In genomic region chr11:96997380-96997956, GRCm38 (mm10) we compare ENCODE assay signal across 9 mouse cellular contexts. TPM values are rescaled to one million over a fixed set of nuclear protein-coding genes. Genes with fewer than 3 reads are reported as not detected.
DNase-seq lines count a peak whose midpoint lies in the region; ATAC-seq and TF ChIP-seq lines count a peak whose summit lies in the region.
"Had no signal": no experiment of that assay in that cellular context is flagged by ENCODE, and none has a peak within 500 bp of the region (broad histone marks: within the 10 kb centered on the region; RNA-seq: fewer than 3 reads in every experiment).

No protein-coding gene starts in this region.

- H3K27ac ChIP-seq in ES-E14 (ENCODE audit: insufficient read depth, low read depth, low read length, poor library complexity, severe bottlenecking): no peak overlapping the region
- H3K27ac ChIP-seq in forebrain, embryonic 11.5 days (ENCODE audit: low read depth, low read length): peak overlapping the region; percentile 50; the same call in 1 of the 2 replicates
- H3K27ac ChIP-seq in hindbrain, embryonic 12.5 days: peak overlapping the region; percentile 23; the same call in 1 of the 2 replicates
- no peak overlapping the region for H3K27ac ChIP-seq in limb, embryonic 14.5 days (replicated peaks; ENCODE audit: low read depth, low read length)
- H3K27ac ChIP-seq in neural tube, embryonic 14.5 days (ENCODE audit: low read depth, low read length): no peak overlapping the region

- no peak for TF ChIP-seq POLR2A in limb, embryonic 14.5 days (IDR thresholded peaks at IDR 0.05; ENCODE audit: borderline replicate concordance, extremely low read depth, insufficient read depth, insufficient read length)

- H3K4me2 ChIP-seq in forebrain, embryonic 11.5 days (ENCODE audit: low read depth, low read length, severe bottlenecking): peak overlapping the region; percentile 63
- H3K4me2 ChIP-seq in hindbrain, embryonic 12.5 days (replicated peaks): peak overlapping the region; percentile 65
- H3K4me2 ChIP-seq in limb, embryonic 14.5 days (replicated peaks; ENCODE audit: low read depth, low read length, severe bottlenecking): peak overlapping the region; percentile 53
- H3K4me2 ChIP-seq in neural tube, embryonic 14.5 days (ENCODE audit: low read depth, low read length): peak overlapping the region; percentile 49

- peak; percentile 79 for ATAC-seq in forebrain, embryonic 11.5 days (replicated peaks; ENCODE audit: low FRiP score)
- peak; percentile 32; the same call in 1 of the 2 replicates for ATAC-seq in hindbrain, embryonic 12.5 days (ENCODE audit: low FRiP score)
- ATAC-seq in limb, embryonic 14.5 days (ENCODE audit: low FRiP score, low read depth): 0 out of 2 replicates have a peak, but pooled peaks have one; percentile 37
- ATAC-seq in neural tube, embryonic 14.5 days (ENCODE audit: low read depth): no peak

- in situ Hi-C loops in ES-E14 (cut with MboI; ENCODE audit: low sequenced_read_pairs in 2 of 2, unreplicated experiment in 2 of 2): no loop called here

- H3K36me3 ChIP-seq in ES-E14 (ENCODE audit: control insufficient read depth, insufficient read depth, low read length, poor library complexity, severe bottlenecking): no peaks in the 10 kb centered on the region
- H3K36me3 ChIP-seq in forebrain, embryonic 11.5 days (ENCODE audit: control insufficient read depth, insufficient read depth, low read length): no peaks in the 10 kb centered on the region
- no peaks in the 10 kb centered on the region for H3K36me3 ChIP-seq in hindbrain, embryonic 12.5 days
- H3K36me3 ChIP-seq in limb, embryonic 14.5 days (ENCODE audit: control insufficient read depth, insufficient read depth, low read length): no peaks in the 10 kb centered on the region
- H3K36me3 ChIP-seq in neural tube, embryonic 14.5 days (ENCODE audit: control insufficient read depth, insufficient read depth, low read length): no peaks in the 10 kb centered on the region

- WGBS in forebrain, embryonic 11.5 days: 1% methylated on average over 27 of the region's 30 CpGs
- 3% methylated on average over 30 of the region's 30 CpGs for WGBS in hindbrain, embryonic 12.5 days
- 4% methylated on average over 19 of the region's 30 CpGs for WGBS in limb, embryonic 14.5 days
- 3% methylated on average over 30 of the region's 30 CpGs for WGBS in neural tube, embryonic 14.5 days

- DNase-seq in adrenal gland, adult 2 months: peak; percentile 44
- DNase-seq in adrenal gland, postnatal 4 days (ENCODE audit: low spot score in 2 of 2): no peak
- no peak for DNase-seq in ES-E14 (ENCODE audit: low read depth, low spot score)
- DNase-seq in forebrain, embryonic 11.5 days (ENCODE audit: low spot score): peak; percentile 83
- no peak for DNase-seq in limb, embryonic 14.5 days (ENCODE audit: low spot score)
- no peak for DNase-seq in thymus, postnatal 25 days

- peaks cover 6 to 16% of the 10 kb centered on the region in 2 experiments for H3K4me1 ChIP-seq in ES-E14 (ENCODE audit: control insufficient read depth in 2 of 2, insufficient read depth in 2 of 2, low read length in 2 of 2, poor library complexity in 1 of 2)
- H3K4me1 ChIP-seq in forebrain, embryonic 11.5 days (replicated peaks; ENCODE audit: control insufficient read depth, insufficient read depth, low read length): peaks cover 24% of the 10 kb centered on the region
- H3K4me1 ChIP-seq in hindbrain, embryonic 12.5 days: peaks cover 19% of the 10 kb centered on the region
- H3K4me1 ChIP-seq in limb, embryonic 14.5 days (ENCODE audit: control insufficient read depth, insufficient read depth, low read length): peaks cover 11% of the 10 kb centered on the region
- H3K4me1 ChIP-seq in neural tube, embryonic 14.5 days (ENCODE audit: control insufficient read depth, insufficient read depth, low read length): peaks cover 7% of the 10 kb centered on the region

- peak overlapping the region; percentile 39 to 53 for H3K4me3 ChIP-seq in ES-E14 (ENCODE audit: insufficient read depth in 1 of 2, low read depth in 1 of 2, low read length in 2 of 2, poor library complexity in 1 of 2, severe bottlenecking in 1 of 2)
- H3K4me3 ChIP-seq in forebrain, embryonic 11.5 days (ENCODE audit: low read depth, low read length): peak overlapping the region; percentile 25
- H3K4me3 ChIP-seq in hindbrain, embryonic 12.5 days: peak overlapping the region; percentile 34
- H3K4me3 ChIP-seq in limb, embryonic 14.5 days (replicated peaks; ENCODE audit: low read length): peak overlapping the region; percentile 27
- peak overlapping the region; percentile 25 for H3K4me3 ChIP-seq in neural tube, embryonic 14.5 days (ENCODE audit: low read depth, low read length)

- H3K9me3 ChIP-seq in ES-E14 (ENCODE audit: control insufficient read depth, insufficient read depth, low read depth, low read length): no peaks in the 10 kb centered on the region
- H3K9me3 ChIP-seq in forebrain, embryonic 11.5 days (ENCODE audit: control insufficient read depth, low read length): no peaks in the 10 kb centered on the region
- H3K9me3 ChIP-seq in hindbrain, embryonic 12.5 days (replicated peaks): no peaks in the 10 kb centered on the region
- H3K9me3 ChIP-seq in limb, embryonic 14.5 days (ENCODE audit: control insufficient read depth, low read length): no peaks in the 10 kb centered on the region
- no peaks in the 10 kb centered on the region for H3K9me3 ChIP-seq in neural tube, embryonic 14.5 days (ENCODE audit: control insufficient read depth, low read length)

- peak overlapping the region; percentile 53 for H3K9ac ChIP-seq in ES-E14 (ENCODE audit: insufficient read depth, low read depth, low read length, poor library complexity, severe bottlenecking)
- peak overlapping the region; percentile 70 for H3K9ac ChIP-seq in forebrain, embryonic 11.5 days (ENCODE audit: low read length)
- H3K9ac ChIP-seq in hindbrain, embryonic 12.5 days: peak overlapping the region; percentile 61
- peak overlapping the region; percentile 59 for H3K9ac ChIP-seq in limb, embryonic 14.5 days (ENCODE audit: low read depth, low read length, severe bottlenecking)
- peak overlapping the region; percentile 50 for H3K9ac ChIP-seq in neural tube, embryonic 14.5 days (replicated peaks; ENCODE audit: low read depth, low read length)

- H3K27me3 ChIP-seq in forebrain, embryonic 11.5 days (ENCODE audit: control insufficient read depth, insufficient read depth, low read length): no peaks in the 10 kb centered on the region; the same call in 1 of the 2 replicates
- peaks cover 42% of the 10 kb centered on the region for H3K27me3 ChIP-seq in hindbrain, embryonic 12.5 days
- peaks cover 3% of the 10 kb centered on the region; the same call in 1 of the 2 replicates for H3K27me3 ChIP-seq in limb, embryonic 14.5 days (ENCODE audit: control insufficient read depth, insufficient read depth, low read length)
- H3K27me3 ChIP-seq in neural tube, embryonic 14.5 days (ENCODE audit: control insufficient read depth, insufficient read depth, low read length): no peaks in the 10 kb centered on the region

RNA-seq across cellular contexts. Expression of gene Sp2, which starts 14.7 kb away (rescaled TPM):
- total RNA-seq in adrenal gland, adult 2 months (2021): 10 to 100 TPM; 15.4 to 18.6 TPM
- 15.2 and 19.3 TPM in 2 replicates for polyA plus RNA-seq in adrenal gland, adult 2 months (2012; rRNA removed)
- total RNA-seq in adrenal gland, postnatal 4 days (2021): 10 to 100 TPM; 23.3 to 26.0 TPM
- total RNA-seq in ES-E14 (2012; rRNA removed): 4.5 and 5.4 TPM in 2 replicates
- polyA plus RNA-seq in forebrain, embryonic 11.5 days (2014; fragmentation: Nextera tagmentation; extraction: Ambion mirVana): 30.9 and 31.0 TPM in 2 replicates
- 19.0 and 20.8 TPM in 2 replicates for polyA plus RNA-seq in hindbrain, embryonic 12.5 days (2016; fragmentation: Nextera tagmentation; extraction: Ambion mirVana)
- polyA plus RNA-seq in limb, embryonic 14.5 days (2012; rRNA removed): 16.0 and 22.3 TPM in 2 replicates
- polyA plus RNA-seq in limb, embryonic 14.5 days (2014; fragmentation: Nextera tagmentation; extraction: Ambion mirVana): 17.1 and 18.7 TPM in 2 replicates
- polyA plus RNA-seq in neural tube, embryonic 14.5 days (2014; fragmentation: Nextera tagmentation; extraction: Ambion mirVana): 14.7 and 17.8 TPM in 2 replicates

RNA-seq across cellular contexts. Expression of gene Sp6, which starts 15.7 kb away (rescaled TPM):
- total RNA-seq in adrenal gland, adult 2 months (2021): under 1 TPM; 0.09 to 0.24 TPM
- polyA plus RNA-seq in adrenal gland, adult 2 months (2012; rRNA removed): 0.10 and 0.31 TPM in 2 replicates
- under 1 TPM; 0.42 TPM for total RNA-seq in adrenal gland, postnatal 4 days (2021)
- total RNA-seq in ES-E14 (2012; rRNA removed): 3.2 and 5.0 TPM in 2 replicates
- 0.17 TPM in 1 of 2 replicates, not detected in the other for polyA plus RNA-seq in forebrain, embryonic 11.5 days (2014; fragmentation: Nextera tagmentation; extraction: Ambion mirVana)
- polyA plus RNA-seq in hindbrain, embryonic 12.5 days (2016; fragmentation: Nextera tagmentation; extraction: Ambion mirVana): 0.26 and 0.46 TPM in 2 replicates
- 4.8 and 5.6 TPM in 2 replicates for polyA plus RNA-seq in limb, embryonic 14.5 days (2012; rRNA removed)
- 3.9 and 4.5 TPM in 2 replicates for polyA plus RNA-seq in limb, embryonic 14.5 days (2014; fragmentation: Nextera tagmentation; extraction: Ambion mirVana)
- polyA plus RNA-seq in neural tube, embryonic 14.5 days (2014; fragmentation: Nextera tagmentation; extraction: Ambion mirVana): 0.09 TPM in 1 of 2 replicates, not detected in the other
- total RNA-seq: neutrophil, adult 5-6 weeks had no signal

RNA-seq across cellular contexts. Expression of gene Scrn2, which starts 32.3 kb away (rescaled TPM):
- 10 to 100 TPM; 13.3 to 25.0 TPM for total RNA-seq in adrenal gland, adult 2 months (2021)
- 27.6 and 28.6 TPM in 2 replicates for polyA plus RNA-seq in adrenal gland, adult 2 months (2012; rRNA removed)
- 10 to 100 TPM; 28.8 to 29.7 TPM for total RNA-seq in adrenal gland, postnatal 4 days (2021)
- 16.5 and 22.2 TPM in 2 replicates for total RNA-seq in ES-E14 (2012; rRNA removed)
- 31.2 and 31.6 TPM in 2 replicates for polyA plus RNA-seq in forebrain, embryonic 11.5 days (2014; fragmentation: Nextera tagmentation; extraction: Ambion mirVana)
- 21.2 and 23.9 TPM in 2 replicates for polyA plus RNA-seq in hindbrain, embryonic 12.5 days (2016; fragmentation: Nextera tagmentation; extraction: Ambion mirVana)
- polyA plus RNA-seq in limb, embryonic 14.5 days (2012; rRNA removed): 23.3 and 29.0 TPM in 2 replicates
- polyA plus RNA-seq in limb, embryonic 14.5 days (2014; fragmentation: Nextera tagmentation; extraction: Ambion mirVana): 20.3 and 21.4 TPM in 2 replicates
- 8.6 and 10.9 TPM in 2 replicates for polyA plus RNA-seq in neural tube, embryonic 14.5 days (2014; fragmentation: Nextera tagmentation; extraction: Ambion mirVana)

RNA-seq across cellular contexts. Expression of gene Lrrc46, which starts 43.7 kb away (rescaled TPM):
- total RNA-seq in adrenal gland, adult 2 months (2021): 1 to 10 TPM in 1 of 2 experiments, under 1 TPM in 1; 0.98 to 1.1 TPM
- 0.47 and 0.50 TPM in 2 replicates for polyA plus RNA-seq in adrenal gland, adult 2 months (2012; rRNA removed)
- total RNA-seq in adrenal gland, postnatal 4 days (2021): 1 to 10 TPM in 1 of 2 experiments, under 1 TPM in 1; 0.76 to 1.3 TPM
- total RNA-seq in ES-E14 (2012; rRNA removed): 0.42 and 0.54 TPM in 2 replicates
- polyA plus RNA-seq in forebrain, embryonic 11.5 days (2014; fragmentation: Nextera tagmentation; extraction: Ambion mirVana): 3.8 and 4.2 TPM in 2 replicates
- polyA plus RNA-seq in hindbrain, embryonic 12.5 days (2016; fragmentation: Nextera tagmentation; extraction: Ambion mirVana): 4.8 and 5.1 TPM in 2 replicates
- polyA plus RNA-seq in limb, embryonic 14.5 days (2012; rRNA removed): 0.63 and 0.95 TPM in 2 replicates
- polyA plus RNA-seq in limb, embryonic 14.5 days (2014; fragmentation: Nextera tagmentation; extraction: Ambion mirVana): 0.69 and 0.91 TPM in 2 replicates
- polyA plus RNA-seq in neural tube, embryonic 14.5 days (2014; fragmentation: Nextera tagmentation; extraction: Ambion mirVana): 2.2 and 2.4 TPM in 2 replicates

RNA-seq across cellular contexts. Expression of gene Mrpl10, which starts 43.9 kb away (rescaled TPM):
- total RNA-seq in adrenal gland, adult 2 months (2021): 100 to 1,000 TPM; 130 to 154 TPM
- 197 and 276 TPM in 2 replicates for polyA plus RNA-seq in adrenal gland, adult 2 months (2012; rRNA removed)
- 100 to 1,000 TPM; 110 to 123 TPM for total RNA-seq in adrenal gland, postnatal 4 days (2021)
- total RNA-seq in ES-E14 (2012; rRNA removed): 55.3 and 70.3 TPM in 2 replicates
- polyA plus RNA-seq in forebrain, embryonic 11.5 days (2014; fragmentation: Nextera tagmentation; extraction: Ambion mirVana): 76.4 and 76.6 TPM in 2 replicates
- 64.8 and 70.1 TPM in 2 replicates for polyA plus RNA-seq in hindbrain, embryonic 12.5 days (2016; fragmentation: Nextera tagmentation; extraction: Ambion mirVana)
- 84.5 and 92.2 TPM in 2 replicates for polyA plus RNA-seq in limb, embryonic 14.5 days (2012; rRNA removed)
- 77.3 and 82.3 TPM in 2 replicates for polyA plus RNA-seq in limb, embryonic 14.5 days (2014; fragmentation: Nextera tagmentation; extraction: Ambion mirVana)
- polyA plus RNA-seq in neural tube, embryonic 14.5 days (2014; fragmentation: Nextera tagmentation; extraction: Ambion mirVana): 60.8 and 63.5 TPM in 2 replicates

Comparison
In these comparisons a context has a peak if more than half of its experiments do, and no peak if none do; other contexts are left out.
1. DNase-seq: peak in adrenal gland, adult 2 months (single experiment) and forebrain, embryonic 11.5 days (single experiment); none in adrenal gland, postnatal 4 days (0 of 2), ES-E14 (single experiment), limb, embryonic 14.5 days (single experiment) and thymus, postnatal 25 days (single experiment).
2. H3K27ac ChIP-seq: peak in forebrain, embryonic 11.5 days (single experiment) and hindbrain, embryonic 12.5 days (single experiment); none in ES-E14 (single experiment), limb, embryonic 14.5 days (single experiment) and neural tube, embryonic 14.5 days (single experiment).
3. Peak in every context shown above with its lines, with median percentiles within 50 percentile points of each other: H3K4me3 ChIP-seq, H3K9ac ChIP-seq and H3K4me2 ChIP-seq.